Mouse (Mus musculus) layer of hippocampus, adult 9-10 months (tissue): ENCODE data around the gene Scn1b.
A peak's percentile ranks its signal among the peaks of the same experiment; 100 is the strongest.

Source experiments
- DNase-seq: peaks from one replicate; pipeline ENCODE4 v3.0.0; 2022; ENCODE audit warnings: low spot score

The Scn1b gene

DNA sequence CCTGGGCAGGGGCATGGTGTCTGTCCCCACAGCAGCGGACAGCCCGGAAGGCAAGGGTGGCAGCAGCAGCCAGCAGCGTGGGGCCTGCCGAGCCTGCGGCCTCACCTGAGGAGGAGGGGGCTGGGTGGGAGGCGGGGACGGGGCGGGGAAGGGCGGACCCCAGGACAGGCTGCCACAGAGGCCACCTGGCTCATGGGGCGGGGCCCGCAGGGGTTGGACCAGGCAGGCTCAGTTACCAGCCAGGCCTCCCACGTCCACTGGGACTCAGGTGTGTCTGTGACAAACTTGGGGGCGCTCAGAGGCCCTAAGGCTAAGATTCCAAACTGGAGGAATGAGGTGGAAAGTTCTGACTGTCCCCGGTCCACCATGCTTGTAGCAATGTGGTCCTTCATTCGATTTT lies 11.6 kb downstream of the Scn1b start, which contains the start of gene Hpn:
Gene Hpn, minus strand, starts transcription at position 109 of the 400 bp plus-strand sequence.
- no peak for DNase-seq

GRCm38 (mm10) chr7:31114646-31115045 lies 12.2 kb downstream of the Scn1b start:
- DNase-seq = no peak

DNA sequence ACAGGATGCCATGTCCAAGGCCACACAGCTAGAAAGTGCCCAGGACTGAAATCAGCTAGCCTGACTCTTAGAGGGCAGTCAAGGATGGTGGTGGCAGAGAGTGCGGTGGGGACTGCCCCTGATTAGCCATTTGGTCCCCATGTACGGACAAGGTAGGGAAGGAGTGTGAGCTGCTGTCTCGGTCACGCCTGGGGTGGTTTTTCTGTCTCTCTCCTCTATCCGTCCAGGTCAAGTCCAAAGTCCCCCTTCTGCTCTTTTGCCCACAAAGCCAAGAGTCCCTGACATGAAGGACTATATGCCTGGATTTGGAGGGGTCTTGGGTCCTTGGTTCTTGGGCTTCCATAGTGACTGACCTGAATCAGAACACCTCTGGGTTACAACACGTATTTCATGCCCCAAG lies 13.0 kb downstream of the Scn1b start:
- no peak for DNase-seq

- DNase-seq = no peak
Observed at GRCm38 (mm10) chr7:31112036-31112435, 14.8 kb downstream of the Scn1b start.

DNA sequence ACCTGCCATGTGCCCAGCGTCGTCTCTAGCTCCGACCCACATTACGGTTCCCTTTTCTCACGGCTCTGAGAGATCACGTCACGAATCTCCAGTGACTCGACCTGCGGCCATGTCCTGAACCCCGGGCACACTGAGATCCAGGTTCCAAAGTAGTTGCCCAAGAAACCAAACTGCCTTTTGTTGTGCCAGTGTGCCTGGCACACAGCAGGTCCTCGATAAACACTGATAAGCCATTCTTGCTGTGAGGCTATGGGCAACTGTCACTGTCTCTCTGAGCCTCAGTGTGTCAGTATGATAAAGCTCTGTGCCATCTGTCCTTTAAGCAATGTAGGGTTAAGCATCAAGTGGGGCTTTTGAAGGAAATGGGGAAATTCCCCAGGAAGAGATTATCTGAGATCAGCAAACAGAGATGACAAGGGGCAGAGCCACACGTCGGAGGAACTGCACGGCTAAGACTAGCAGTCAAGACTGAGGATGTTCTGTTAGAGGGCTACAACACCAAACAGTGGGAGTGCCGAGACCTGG lies 15.9 kb downstream of the Scn1b start:
- no peak for DNase-seq

DNA sequence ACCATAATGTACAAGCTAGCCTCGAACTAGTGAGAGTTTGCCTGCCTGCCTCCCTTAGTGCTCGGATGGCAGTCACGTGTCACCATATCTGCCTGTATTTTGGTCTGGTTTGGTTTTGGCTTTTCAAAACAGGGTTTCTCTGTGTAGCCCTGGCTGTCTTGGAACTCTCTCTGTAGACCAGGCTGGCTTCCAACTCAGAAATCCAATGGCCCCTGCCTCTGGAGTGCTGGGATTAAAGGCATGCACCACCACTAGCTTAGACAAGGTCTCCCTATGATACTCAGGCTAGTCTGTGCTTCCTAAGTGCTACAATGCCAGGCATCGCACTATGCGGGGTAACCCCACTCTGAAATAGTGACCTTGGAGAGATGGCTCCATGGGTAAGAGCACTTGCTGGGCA lies 17.0 kb downstream of the Scn1b start:
- no peak for DNase-seq

- no peak for DNase-seq
Observed at GRCm38 (mm10) chr7:31109091-31109490, 17.7 kb downstream of the Scn1b start.

GRCm38 (mm10) chr7:31107781-31108180 lies 19.0 kb downstream of the Scn1b start:
- no peak for DNase-seq

DNA sequence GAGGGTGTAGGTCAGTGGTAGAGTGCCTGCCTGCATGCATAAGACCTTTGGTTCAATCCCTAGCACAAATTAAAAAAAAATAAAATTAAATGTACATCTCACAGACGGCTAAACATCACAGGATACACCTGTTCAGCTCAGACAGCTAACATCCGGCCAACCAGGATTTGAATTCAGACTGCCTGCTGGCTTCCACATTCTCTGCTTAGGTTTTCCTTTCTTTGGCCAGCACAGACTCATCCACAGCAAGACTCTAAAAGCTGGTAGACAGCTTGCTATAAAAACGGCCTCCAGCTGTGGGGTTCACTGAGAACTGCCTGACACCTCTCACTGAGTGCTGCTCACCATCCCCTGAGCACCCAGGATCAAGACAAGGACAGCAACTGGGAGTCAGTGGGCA lies 20.6 kb downstream of the Scn1b start:
- no peak for DNase-seq

DNA sequence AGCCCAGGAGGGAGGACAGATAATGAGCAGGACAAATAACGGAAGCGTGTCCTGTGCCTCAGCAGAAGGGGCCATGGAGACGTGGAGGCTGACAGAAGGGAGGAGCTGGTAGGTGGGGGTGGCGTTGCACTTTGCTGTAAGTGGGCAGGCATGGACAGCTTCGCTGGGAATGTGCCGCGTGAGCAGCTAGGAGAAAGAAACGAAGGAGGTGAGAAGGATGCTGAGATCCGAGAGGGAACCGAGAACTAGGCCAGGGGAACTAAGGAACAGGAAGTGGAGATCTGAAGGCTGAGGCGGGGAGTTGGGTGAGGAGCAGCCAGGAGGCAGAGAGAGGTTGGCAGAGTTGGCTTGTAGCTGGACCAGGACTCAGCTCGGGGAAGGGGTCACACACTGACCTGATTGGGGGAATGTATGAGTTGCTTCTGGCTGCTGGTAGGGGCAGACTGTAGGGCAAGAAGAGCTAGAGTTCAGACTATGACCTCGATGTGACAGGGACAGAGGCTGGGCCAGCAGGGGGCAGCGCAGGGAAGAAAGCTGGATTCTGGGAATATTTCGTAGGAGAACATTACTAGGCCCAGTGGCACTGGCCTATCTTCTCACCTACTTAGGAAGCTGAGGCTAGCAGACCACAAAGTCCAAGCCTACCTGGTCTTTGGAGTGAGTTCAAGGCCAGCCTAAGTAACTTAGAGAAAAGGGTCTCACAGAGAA lies 21.6 kb downstream of the Scn1b start:
- DNase-seq = no peak

DNA sequence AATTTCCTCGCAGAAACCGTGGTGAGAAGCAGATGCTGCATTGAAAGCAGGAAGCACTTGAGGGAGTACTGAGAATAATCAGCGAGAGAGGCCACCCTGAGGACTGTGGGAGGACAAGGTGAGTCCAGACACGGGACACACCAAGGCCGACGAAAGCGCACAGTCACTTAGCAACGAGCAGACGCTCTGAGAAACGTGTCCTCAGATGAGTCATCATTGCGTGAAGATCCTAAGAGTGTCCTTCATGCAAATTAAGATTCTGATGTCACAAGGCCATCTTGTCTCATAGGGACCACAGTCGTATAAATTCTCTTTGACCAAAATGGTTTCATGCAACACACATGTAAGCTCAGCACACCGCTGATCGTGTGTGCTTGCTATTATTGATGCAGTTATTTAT lies 26.0 kb downstream of the Scn1b start:
- DNase-seq = no peak

GRCm38 (mm10) chr7:31099612-31099982 lies 27.2 kb downstream of the Scn1b start:
- DNase-seq = no peak

GRCm38 (mm10) chr7:31098697-31099611 lies 27.8 kb downstream of the Scn1b start:
- no peak for DNase-seq

- DNase-seq = peak; percentile 81
Observed at GRCm38 (mm10) chr7:31097583-31098248, 29.1 kb downstream of the Scn1b start.

GRCm38 (mm10) chr7:31096892-31097564 lies 29.8 kb downstream of the Scn1b start:
- DNase-seq = no peak

GRCm38 (mm10) chr7:31094774-31095501 lies 31.9 kb downstream of the Scn1b start:
- DNase-seq = no peak

DNA sequence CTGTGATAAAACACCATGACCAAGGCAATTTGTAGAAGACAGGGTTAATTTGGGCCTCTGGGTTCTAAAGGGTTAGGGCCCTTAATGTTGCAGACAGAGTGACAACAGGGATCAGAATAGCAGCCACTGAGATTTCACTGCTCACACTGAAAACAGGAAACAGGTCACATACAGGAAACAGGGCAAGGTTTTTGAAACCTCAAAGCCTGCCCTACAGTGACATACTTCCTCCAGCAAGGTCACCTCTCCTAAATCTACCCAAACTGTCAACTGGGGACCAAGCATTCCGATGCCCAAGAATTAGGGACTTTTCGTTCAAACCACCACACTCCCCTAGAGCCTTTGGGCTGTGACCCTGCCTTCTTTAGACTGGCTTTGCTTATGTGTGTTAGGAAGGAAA lies 37.1 kb downstream of the Scn1b start:
- no peak for DNase-seq

DNA sequence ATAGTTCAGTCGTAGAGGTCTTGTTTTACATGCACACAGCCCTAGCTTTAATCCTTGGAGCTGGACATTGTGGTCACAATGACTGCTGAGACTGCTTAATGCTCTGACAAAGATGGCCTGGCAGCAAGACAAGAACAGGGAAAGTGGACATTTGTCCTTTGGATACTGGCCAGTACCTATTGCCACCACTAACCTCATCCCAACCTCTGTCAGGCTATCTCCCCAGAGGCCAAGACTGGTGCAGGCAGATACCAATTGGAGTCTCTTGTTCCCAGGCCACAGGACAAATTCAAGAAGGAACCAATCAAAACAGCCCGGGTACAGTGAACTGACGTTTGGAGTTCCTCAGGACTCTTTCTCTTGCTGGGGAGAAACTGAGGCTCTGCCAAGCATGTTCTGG lies 38.6 kb downstream of the Scn1b start:
- DNase-seq = no peak

DNA sequence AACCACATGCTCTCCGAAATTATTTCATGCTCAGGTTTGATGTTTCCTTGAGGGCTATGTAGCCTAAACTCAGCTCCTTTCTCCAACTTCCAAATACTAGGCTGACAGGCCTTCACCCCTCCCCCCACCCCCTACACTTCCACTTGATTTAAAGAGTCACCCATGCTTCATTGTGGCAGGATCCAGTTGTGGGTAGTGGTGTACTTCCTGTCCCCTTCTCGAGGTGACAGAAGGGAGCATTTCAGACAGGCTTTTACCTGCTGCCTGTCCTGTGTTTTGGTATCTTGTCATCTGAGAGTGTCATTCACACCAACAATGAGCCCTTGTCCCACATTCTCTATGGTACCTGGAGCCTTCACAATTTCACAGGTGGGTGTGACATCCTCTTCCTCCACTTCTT lies 39.5 kb downstream of the Scn1b start:
- DNase-seq = no peak

GRCm38 (mm10) chr7:31086175-31086755 lies 40.5 kb downstream of the Scn1b start:
- DNase-seq = no peak

DNA sequence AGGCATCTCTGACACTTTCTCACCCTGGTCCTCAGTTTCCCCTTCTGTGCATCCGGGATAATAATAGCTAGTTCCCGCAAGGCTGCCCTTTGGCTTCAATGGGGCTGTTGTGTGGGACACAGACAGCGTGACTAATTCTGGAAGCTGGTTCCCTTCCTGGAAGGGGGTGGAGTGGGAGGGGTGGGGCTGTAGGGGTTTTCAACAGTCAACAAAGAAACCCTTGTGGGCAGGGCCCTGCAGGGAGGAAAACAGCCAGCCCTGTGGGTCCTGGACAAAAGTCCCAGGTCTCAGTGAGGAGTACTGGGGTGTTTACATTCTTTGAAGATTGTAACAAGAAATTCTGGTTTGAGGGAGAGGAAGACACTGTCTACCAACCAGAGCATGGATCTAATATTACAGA lies 41.6 kb downstream of the Scn1b start:
- no peak for DNase-seq
